Mouse (Mus musculus) forebrain, embryonic 11.5 days (tissue): Measurements from ENCODE around the gene 0610030E20Rik. TPM values are rescaled to one million over a fixed set of nuclear protein-coding genes. Genes with fewer than 3 reads are reported as not detected.

Source experiments
- ATAC-seq: fragments of 200-750 bp; cut with Nextera tagmentation; replicated peaks from 2 replicates; pipeline ENCODE4 v1.8.0; 2017; ENCODE audit warnings: moderate TSS enrichment; ENCODE audit not compliant: low FRiP score
- DNase-seq: peaks from one replicate; pipeline ENCODE4 v3.0.0-alpha.2; 2017; ENCODE audit warnings: low spot score
- H3K27ac ChIP-seq: fragments of 300-500 bp; sonication (generic); 2 replicates; pipeline ENCODE4 v1.5.1; 2014; ENCODE audit warnings: low read depth, low read length
- H3K27me3 ChIP-seq: fragments of 300-500 bp; sonication (generic); 2 replicates; pipeline ENCODE4 v1.6.1; 2014; ENCODE audit warnings: mild to moderate bottlenecking, low read length, mixed read lengths; ENCODE audit not compliant: control insufficient read depth, insufficient read depth
- H3K36me3 ChIP-seq: fragments of 300-500 bp; sonication (generic); 2 replicates; pipeline ENCODE4 v1.6.1; 2014; ENCODE audit warnings: mild to moderate bottlenecking, low read length, moderate library complexity, mixed read lengths; ENCODE audit not compliant: control insufficient read depth, insufficient read depth
- H3K4me1 ChIP-seq: fragments of 300-500 bp; sonication (generic); replicated peaks from 2 replicates; pipeline ENCODE4 v1.6.1; 2014; ENCODE audit warnings: low read length, mixed read lengths; ENCODE audit not compliant: control insufficient read depth, insufficient read depth
- H3K4me2 ChIP-seq: fragments of 300-500 bp; sonication (generic); 2 replicates; pipeline ENCODE4 v1.6.1; 2014; ENCODE audit warnings: low read depth, mild to moderate bottlenecking, low read length, moderate library complexity, mixed read lengths; ENCODE audit not compliant: severe bottlenecking
- H3K4me3 ChIP-seq: fragments of 300-500 bp; sonication (generic); 2 replicates; pipeline ENCODE4 v1.5.1; 2014; ENCODE audit warnings: low read depth, low read length
- H3K9ac ChIP-seq: fragments of 300-500 bp; sonication (generic); 2 replicates; pipeline ENCODE4 v1.6.1; 2014; ENCODE audit warnings: low read length
- H3K9me3 ChIP-seq: fragments of 300-500 bp; sonication (generic); 2 replicates; pipeline ENCODE4 v1.6.1; 2016; ENCODE audit warnings: low read length, mixed read lengths; ENCODE audit not compliant: control insufficient read depth
- whole genome bisulfite sequencing: fragments of 180-500 bp; shearing (Covaris S2); extraction: QIAGEN DNeasy Blood & Tissue Kit; methylation state at CpG from one replicate; pipeline ENCODE4 v1.1.7; 2014; 5-methylcytosine and 5-hydroxymethylcytosine counted together
- polyA plus RNA-seq: library from polyadenylated mRNA; unstranded; fragments of >200 nt; fragmentation: Nextera tagmentation; extraction: Ambion mirVana; gene quantifications from 2 replicates; pipeline ENCODE4 v1.2.1, GENCODE M21; 2014

The 0610030E20Rik gene
- polyA plus RNA-seq, 1 experiment from 2014 or later: 21.4 TPM

DNA sequence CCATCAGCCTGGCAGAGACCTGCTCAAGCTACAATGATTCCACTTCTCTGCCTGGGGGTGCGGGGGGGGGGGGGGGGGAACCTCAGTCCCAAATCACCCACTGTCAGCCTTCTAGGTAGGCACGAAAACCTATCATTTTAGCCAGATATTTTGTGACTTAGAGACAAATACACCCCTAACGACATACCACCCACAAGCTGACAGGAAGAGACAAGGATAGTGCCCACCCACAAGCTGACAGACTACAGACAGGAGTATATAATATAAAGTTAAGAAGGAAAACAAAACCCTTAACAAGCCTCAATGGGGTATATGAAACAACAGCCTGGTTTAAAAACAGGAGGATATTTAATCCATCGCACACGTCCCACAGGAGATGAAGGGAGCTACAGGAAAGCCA lies 28.7 kb upstream of the 0610030E20Rik start:
- WGBS: 98% methylated on average over 4 of the region's 5 CpGs
- H3K36me3 ChIP-seq: peaks cover 8% of the 10 kb centered on the region
- no peak for DNase-seq

DNA sequence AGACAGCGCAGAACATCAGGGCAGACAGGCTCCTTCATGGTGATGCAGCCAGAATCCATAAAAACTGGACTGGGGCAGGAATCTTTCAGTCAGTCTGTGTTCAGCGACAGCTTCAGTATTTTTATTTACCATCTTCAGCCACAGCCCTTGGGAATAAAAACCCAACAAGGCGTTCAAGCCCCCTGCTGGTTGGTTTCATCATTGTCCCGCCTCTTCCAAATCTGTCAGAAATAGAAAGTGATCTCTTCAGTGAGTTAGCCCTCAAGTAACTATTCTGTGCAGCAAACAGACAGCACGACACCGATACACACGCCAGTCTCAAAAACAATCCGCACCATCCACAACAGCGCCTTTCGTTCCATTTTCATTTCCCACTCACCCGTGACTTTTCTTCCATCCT lies 28.1 kb upstream of the 0610030E20Rik start:
- Histone ChIP-seq H3K36me3 (peaks cover 8% of the 10 kb centered on the region), H3K4me1 (no peaks in the 10 kb centered on the region), H3K9ac (no peak overlapping the region), H3K9me3 (no peaks in the 10 kb centered on the region), H3K4me3 (no peak overlapping the region), H3K4me2 (no peak overlapping the region), H3K27me3 (no peaks in the 10 kb centered on the region), H3K27ac (no peak overlapping the region)
- 87% methylated on average over 11 of the region's 11 CpGs for WGBS
- DNase-seq (no peak), ATAC-seq (no peak)

More for the DNA sequence above, 28.7 kb upstream of the 0610030E20Rik start:
- no peaks in the 10 kb centered on the region for H3K9me3 ChIP-seq
- H3K4me3 ChIP-seq: no peak overlapping the region
- no peaks in the 10 kb centered on the region for H3K4me1 ChIP-seq
- no peak overlapping the region for H3K4me2 ChIP-seq
- no peak for ATAC-seq
- H3K9ac ChIP-seq: no peak overlapping the region
- no peak overlapping the region for H3K27ac ChIP-seq
- no peaks in the 10 kb centered on the region for H3K27me3 ChIP-seq

DNA sequence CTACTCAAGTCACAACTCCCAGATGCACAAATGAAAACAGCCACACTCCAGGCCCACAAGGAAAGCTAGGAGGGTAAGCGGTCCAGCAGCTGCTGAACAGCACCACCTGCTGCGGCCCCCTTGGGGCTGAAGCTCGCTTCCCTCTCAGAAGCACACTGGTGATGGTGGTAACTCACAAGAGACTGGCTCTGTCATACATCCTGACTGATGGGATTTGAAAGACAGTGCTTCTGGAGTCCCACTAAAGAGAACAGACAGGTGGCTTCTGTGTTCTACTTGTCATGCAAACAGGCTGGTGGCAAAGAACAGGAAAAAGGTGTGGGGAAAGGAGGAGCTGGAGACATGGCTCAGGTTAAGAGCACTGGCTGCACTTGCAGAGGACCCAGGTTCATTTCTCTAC lies 24.2 kb upstream of the 0610030E20Rik start:
- ATAC-seq: no peak
- 94% methylated on average over 3 of the region's 3 CpGs for WGBS
- H3K4me1 ChIP-seq: no peaks in the 10 kb centered on the region
- no peak overlapping the region for H3K9ac ChIP-seq
- H3K27ac ChIP-seq: no peak overlapping the region
- no peaks in the 10 kb centered on the region for H3K9me3 ChIP-seq
- H3K27me3 ChIP-seq: no peaks in the 10 kb centered on the region
- no peak for DNase-seq
- no peak overlapping the region for H3K4me2 ChIP-seq
- H3K36me3 ChIP-seq: peaks cover 8% of the 10 kb centered on the region
- no peak overlapping the region for H3K4me3 ChIP-seq

DNA sequence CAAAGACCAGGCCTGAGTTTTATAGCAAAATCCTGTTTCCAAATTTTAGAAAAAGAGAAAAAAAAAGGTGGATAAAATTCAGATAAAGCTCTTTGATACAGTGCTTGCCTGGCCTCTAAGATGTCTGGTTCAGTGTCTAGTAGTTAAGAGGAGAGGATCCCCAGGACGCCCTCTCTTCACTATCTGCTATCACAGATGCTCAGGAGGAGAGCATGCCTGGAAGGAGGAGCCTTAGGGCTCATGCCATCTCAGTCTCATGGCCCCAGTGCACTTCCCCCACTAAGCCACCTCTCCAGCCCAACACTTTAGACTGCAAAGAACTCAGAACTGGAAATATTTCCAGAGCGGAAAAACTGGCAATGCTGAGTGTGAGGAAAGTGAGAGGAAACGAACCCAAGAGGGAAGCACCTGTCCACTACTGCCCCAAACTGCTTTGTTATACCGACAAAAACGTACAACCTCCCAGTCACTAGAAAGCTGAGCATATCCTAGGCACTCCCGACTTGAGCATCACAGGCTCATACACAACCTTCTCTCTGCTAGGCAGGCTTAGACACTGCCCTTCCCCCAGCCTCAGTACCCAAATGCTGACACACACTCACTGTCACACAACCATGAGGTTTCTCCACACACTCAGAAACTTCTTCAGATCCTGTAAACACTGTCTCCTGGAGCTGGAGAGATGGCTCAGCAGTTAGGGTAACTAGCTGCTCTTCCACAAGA lies 23.2 kb upstream of the 0610030E20Rik start:
- H3K27ac ChIP-seq: no peak overlapping the region
- no peak overlapping the region for H3K4me3 ChIP-seq
- ATAC-seq: no peak
- H3K9me3 ChIP-seq: no peaks in the 10 kb centered on the region
- H3K4me1 ChIP-seq: no peaks in the 10 kb centered on the region
- no peak overlapping the region for H3K9ac ChIP-seq
- no peaks in the 10 kb centered on the region for H3K27me3 ChIP-seq
- no peak for DNase-seq
- 88% methylated on average over 6 of the region's 6 CpGs for WGBS
- H3K36me3 ChIP-seq: peaks cover 4% of the 10 kb centered on the region
- H3K4me2 ChIP-seq: no peak overlapping the region

- ATAC-seq: no peak
- WGBS: 80% methylated on average over 6 of the region's 6 CpGs
These were observed 20.8 kb upstream of the 0610030E20Rik start for GRCm38 (mm10) chr6:72326274-72326673.

GRCm38 (mm10) chr6:72329019-72329418 lies 18.1 kb upstream of the 0610030E20Rik start:
- no peak overlapping the region for H3K27ac ChIP-seq
- no peak overlapping the region for H3K4me2 ChIP-seq
- H3K4me1 ChIP-seq: no peaks in the 10 kb centered on the region
- DNase-seq (no peak), ATAC-seq (no peak)
- H3K36me3 ChIP-seq: peaks cover 4% of the 10 kb centered on the region; the same call in 1 of the 2 replicates
- 92% methylated on average over 5 of the region's 5 CpGs for WGBS
- H3K4me3 ChIP-seq: no peak overlapping the region
- no peak overlapping the region for H3K9ac ChIP-seq
- no peaks in the 10 kb centered on the region for H3K27me3 ChIP-seq
- H3K9me3 ChIP-seq: no peaks in the 10 kb centered on the region

More at GRCm38 (mm10) chr6:72326274-72326673, 20.8 kb upstream of the 0610030E20Rik start:
- H3K27ac ChIP-seq: no peak overlapping the region
- H3K9ac ChIP-seq: no peak overlapping the region
- no peak overlapping the region for H3K4me3 ChIP-seq
- H3K4me1 ChIP-seq: no peaks in the 10 kb centered on the region
- no peaks in the 10 kb centered on the region for H3K9me3 ChIP-seq
- H3K4me2 ChIP-seq: no peak overlapping the region
- no peaks in the 10 kb centered on the region for H3K27me3 ChIP-seq
- peaks cover 2% of the 10 kb centered on the region; the same call in 1 of the 2 replicates for H3K36me3 ChIP-seq
- DNase-seq: no peak

- WGBS: 96% methylated on average over 4 of the region's 4 CpGs
- Histone ChIP-seq H3K4me2 (no peak overlapping the region), H3K9ac (no peak overlapping the region), H3K4me3 (no peak overlapping the region), H3K27me3 (no peaks in the 10 kb centered on the region), H3K27ac (no peak overlapping the region), H3K36me3 (peaks cover 4% of the 10 kb centered on the region; the same call in 1 of the 2 replicates), H3K4me1 (no peaks in the 10 kb centered on the region), H3K9me3 (no peaks in the 10 kb centered on the region)
- no peak for DNase-seq
- no peak for ATAC-seq
These were observed 17.0 kb upstream of the 0610030E20Rik start for GRCm38 (mm10) chr6:72330133-72330532.

DNA sequence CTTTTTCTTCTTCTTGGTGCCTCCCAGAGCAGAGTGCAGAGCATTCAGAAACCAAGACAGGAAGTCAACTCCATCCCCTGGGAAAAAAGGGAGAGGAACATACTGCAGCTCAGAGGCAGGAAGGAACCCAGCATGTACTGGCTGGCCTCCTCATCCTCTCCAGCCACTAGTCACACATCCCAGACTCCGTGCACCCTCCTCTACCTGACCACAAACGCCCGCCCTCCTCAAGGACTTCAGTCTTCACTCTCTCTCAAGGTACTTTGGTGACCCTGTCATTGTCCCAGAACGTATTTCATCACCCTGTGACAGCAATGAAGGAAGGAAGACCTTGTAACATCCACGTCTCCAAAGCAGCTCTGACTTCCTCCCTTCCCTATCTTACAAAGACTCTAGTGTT lies 14.0 kb upstream of the 0610030E20Rik start:
- Histone ChIP-seq H3K27ac (no peak overlapping the region), H3K4me1 (no peaks in the 10 kb centered on the region), H3K27me3 (no peaks in the 10 kb centered on the region), H3K9ac (no peak overlapping the region), H3K36me3 (peaks cover 8% of the 10 kb centered on the region), H3K9me3 (no peaks in the 10 kb centered on the region), H3K4me3 (no peak overlapping the region), H3K4me2 (no peak overlapping the region)
- ATAC-seq (no peak), DNase-seq (no peak)
- 83% methylated on average over 5 of the region's 5 CpGs for WGBS

- H3K9me3 ChIP-seq: no peaks in the 10 kb centered on the region
- ATAC-seq (no peak), DNase-seq (no peak)
- no peak overlapping the region for H3K27ac ChIP-seq
- H3K9ac ChIP-seq: no peak overlapping the region
- peaks cover 6% of the 10 kb centered on the region for H3K36me3 ChIP-seq
- no peak overlapping the region for H3K4me3 ChIP-seq
- no peaks in the 10 kb centered on the region; the same call in 1 of the 2 replicates for H3K4me1 ChIP-seq
- 79% methylated on average over 2 of the region's 2 CpGs for WGBS
- no peak overlapping the region for H3K4me2 ChIP-seq
- no peaks in the 10 kb centered on the region for H3K27me3 ChIP-seq
These were observed 6.6 kb upstream of the 0610030E20Rik start for GRCm38 (mm10) chr6:72340481-72340880.
